Mouse (Mus musculus): ENCODE data around the gene Pla2g12b.
"Not testable (repeated sequence)": the region's sequence is repeated elsewhere in the genome, so short reads cannot be mapped to it uniquely, and the experiment has no call there.

DNA sequence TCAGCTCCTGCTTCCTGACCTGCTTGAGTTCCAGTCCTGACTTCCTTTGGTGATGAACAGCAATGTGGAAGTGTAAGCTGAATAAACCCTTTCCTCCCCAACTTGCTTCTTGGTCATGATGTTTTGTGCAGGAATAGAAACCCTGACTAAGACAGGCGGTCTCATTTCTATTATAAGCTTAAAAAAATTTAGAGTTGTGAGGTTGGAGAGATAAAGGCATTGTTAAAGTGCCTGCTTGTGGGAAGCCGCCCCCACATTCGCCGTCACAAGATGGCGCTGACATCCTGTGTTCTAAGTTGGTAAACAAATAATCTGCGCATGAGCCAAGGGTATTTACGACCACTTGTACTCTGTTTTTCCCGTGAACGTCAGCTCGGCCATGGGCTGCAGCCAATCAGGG is 21.9 kb upstream of the Pla2g12b start:
- not testable (repeated sequence) for TF ChIP-seq POLR2A, CTCF (IDR thresholded peaks at IDR 0.05; ENCODE audit: extremely low read depth, insufficient read depth, low read length)
